Mouse (Mus musculus) kidney, postnatal 36 days (tissue): ENCODE measurements at regions not wholly inside any gene's neighbourhood (a gene's known extent, or its start where the extent isn't known, plus 50 kb on each side); places are given as distances from the start of the nearest gene placed in this dataset.

Source experiments
- DNase-seq, 2 experiments: peaks; one replicate each; pipeline ENCODE4 v3.0.0; 2021 to 2022; ENCODE audit warnings: mixed read lengths in 2 of 2

GRCm38 (mm10) chr7:130042296-130042910 is 450.7 kb downstream of the Wdr11 start:
- no peak for DNase-seq

GRCm38 (mm10) chr7:130043397-130044234 is 452.0 kb downstream of the Wdr11 start:
- peak; percentile 15 to 17 for DNase-seq

- no peak for DNase-seq
These were observed 452.5 kb downstream of the Wdr11 start for GRCm38 (mm10) chr7:130044235-130044553.

GRCm38 (mm10) chr7:130044581-130044980 is 452.9 kb downstream of the Wdr11 start:
- no peak for DNase-seq

- DNase-seq = no peak
These were observed 454.4 kb downstream of the Wdr11 start for GRCm38 (mm10) chr7:130046086-130046485.

GRCm38 (mm10) chr7:130047293-130048034 is 455.8 kb downstream of the Wdr11 start:
- no peak for DNase-seq

GRCm38 (mm10) chr7:130048106-130048772 is 456.6 kb downstream of the Wdr11 start:
- DNase-seq = peak; percentile 33 to 35

GRCm38 (mm10) chr7:130049461-130049860 is 457.8 kb downstream of the Wdr11 start:
- no peak for DNase-seq

GRCm38 (mm10) chr7:130050120-130050519 is 458.5 kb downstream of the Wdr11 start:
- no peak for DNase-seq

GRCm38 (mm10) chr7:130052376-130052775 is 460.7 kb downstream of the Wdr11 start:
- DNase-seq = no peak

- no peak for DNase-seq
These were observed 462.5 kb downstream of the Ate1 start for GRCm38 (mm10) chr7:130057708-130058107.

- DNase-seq = peak; percentile 19 to 22
These were observed 461.9 kb downstream of the Ate1 start for GRCm38 (mm10) chr7:130058267-130058666.

GRCm38 (mm10) chr7:130059684-130060607 is 460.2 kb downstream of the Ate1 start:
- no peak for DNase-seq

- peak in 1 of 2 experiments; percentile 9 for DNase-seq
These were observed 455.7 kb downstream of the Ate1 start for GRCm38 (mm10) chr7:130064500-130064899.

- no peak for DNase-seq
These were observed 451.9 kb downstream of the Ate1 start for GRCm38 (mm10) chr7:130068316-130068715.

GRCm38 (mm10) chr7:130073388-130073787 is 446.8 kb downstream of the Ate1 start:
- no peak for DNase-seq

GRCm38 (mm10) chr7:130073890-130074819 is 446.0 kb downstream of the Ate1 start:
- peak; percentile 14 to 45 for DNase-seq

GRCm38 (mm10) chr7:130082662-130083061 is 437.5 kb downstream of the Ate1 start:
- DNase-seq = no peak

GRCm38 (mm10) chr7:130085706-130086105 is 434.5 kb downstream of the Ate1 start:
- no peak for DNase-seq

- DNase-seq = no peak
These were observed 430.1 kb downstream of the Ate1 start for GRCm38 (mm10) chr7:130089896-130090610.
